Mouse (Mus musculus) common myeloid progenitor, adult 5-6 weeks (primary cell): ENCODE measurements around the gene Gfral. TPM values are rescaled to one million over a fixed set of nuclear protein-coding genes. Genes with fewer than 3 reads are reported as not detected.
"Not testable (repeated sequence)": the region's sequence is repeated elsewhere in the genome, so short reads cannot be mapped to it uniquely, and the experiment has no call there.

Source experiments
- ATAC-seq: replicated peaks from 2 replicates; pipeline ENCODE4 v1.8.0; 2016; ENCODE audit warnings: low read depth, mild to moderate bottlenecking, moderate TSS enrichment, inconsistent platforms; ENCODE audit not compliant: poor library complexity, severe bottlenecking
- total RNA-seq: library from RNA; stranded (forward); fragments of 200-1000, 187-1606 nt; gene quantifications from 2 replicates; pipeline ENCODE4 v1.2.3, GENCODE M21; 2017

Gene Gfral
- total RNA-seq, 1 experiment from 2014 or later = not detected

- no peak for ATAC-seq
Measured at GRCm38 (mm10) chr9:76129353-76129752, 84.1 kb downstream of the Gfral start.

- no peak for ATAC-seq
Measured at GRCm38 (mm10) chr9:76124249-76124648, 89.2 kb downstream of the Gfral start.

DNA sequence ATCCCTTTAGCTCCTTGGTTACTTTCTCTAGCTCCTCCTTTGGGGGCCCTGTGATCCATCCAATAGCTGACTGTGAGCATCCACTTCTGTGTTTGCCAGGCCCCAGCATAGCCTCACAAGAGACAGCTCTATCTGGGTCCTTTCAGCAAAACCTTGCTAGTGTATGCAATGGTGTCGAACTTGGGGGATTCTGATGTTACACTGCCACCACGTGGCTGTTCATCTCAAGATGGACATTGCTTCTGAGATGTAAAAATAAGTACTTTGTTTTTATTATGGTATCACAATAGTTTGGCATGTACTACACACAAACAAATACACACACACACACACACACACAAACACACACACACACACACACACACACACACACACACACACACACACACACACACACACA, 90.6 kb downstream of the Gfral start:
- ATAC-seq = not testable (repeated sequence)

Other genes with a start within 250 kb of the Gfral start
- not detected in 2 replicates for gene Hmgcll1, start 198.8 kb downstream of the Gfral start, total RNA-seq
- not detected in 2 replicates for gene Hcrtr2, start 110.2 kb upstream of the Gfral start, total RNA-seq